Mouse (Mus musculus) ES-Bruce4 (cell line): ENCODE results near the gene Msl1.

Source experiments
- CTCF ChIP-seq: IDR thresholded peaks from one replicate; pipeline ENCODE4 v1.8.1; 2011; ENCODE audit warnings: low read depth, low read length
- EP300 ChIP-seq: IDR thresholded peaks from 2 replicates; pipeline ENCODE4 v1.6.1; 2011; ENCODE audit warnings: low read depth, low read length; ENCODE audit not compliant: insufficient read depth

GRCm38 (mm10) chr11:98787229-98787628 lies 8.1 kb upstream of the Msl1 start:
- TF ChIP-seq CTCF (no peak), EP300 (no peak)
